ENCODE assay signal across 10 mouse cellular contexts in genomic region chr5:101995451-101995995, GRCm38 (mm10).
A peak's percentile ranks its signal among the peaks of the same experiment; 100 is the strongest.
DNase-seq lines count a peak whose midpoint lies in the region; ATAC-seq and TF ChIP-seq lines count a peak whose summit lies in the region.
"Had no signal": no experiment of that assay in that cellular context is flagged by ENCODE, and none has a peak within 500 bp of the region (broad histone marks: within the 10 kb centered on the region; RNA-seq: fewer than 3 reads in every experiment).

No protein-coding gene starts in this region.

- H3K4me1 ChIP-seq in lung, embryonic 14.5 days (ENCODE audit: insufficient read depth) = no peaks in the 10 kb centered on the region
- peaks cover 16% of the 10 kb centered on the region for H3K4me1 ChIP-seq in forebrain, embryonic 13.5 days

- no peaks in the 10 kb centered on the region for H3K27me3 ChIP-seq in lung, embryonic 14.5 days (ENCODE audit: insufficient read depth, low read length)
- no peaks in the 10 kb centered on the region for H3K27me3 ChIP-seq in forebrain, embryonic 13.5 days
- H3K27me3 ChIP-seq: lung, embryonic 15.5 days had no signal

- no peaks in the 10 kb centered on the region for H3K36me3 ChIP-seq in lung, embryonic 14.5 days (ENCODE audit: insufficient read depth)
- no peaks in the 10 kb centered on the region; the same call in 1 of the 2 replicates for H3K36me3 ChIP-seq in forebrain, embryonic 13.5 days (ENCODE audit: poor library complexity, severe bottlenecking)
- H3K36me3 ChIP-seq: lung, embryonic 15.5 days had no signal

- intact Hi-C loops in gastrocnemius, postnatal 14 days (cut with DNase I; ENCODE audit: low total_unique reads) = no loop called here

- peak; percentile 41 for TF ChIP-seq CTCF in lung, embryonic 14.5 days (IDR thresholded peaks at IDR 0.05; ENCODE audit: low read depth)

- H3K4me3 ChIP-seq in lung, embryonic 14.5 days (ENCODE audit: low read depth, low read length) = no peak overlapping the region
- H3K4me3 ChIP-seq in forebrain, embryonic 13.5 days = no peak overlapping the region
- H3K4me3 ChIP-seq: hindbrain, embryonic 10.5 days; lung, embryonic 15.5 days had no signal

- DNase-seq in adrenal gland, adult 2 months = peak; percentile 41
- no peak for DNase-seq in adrenal gland, postnatal 25 days
- no peak for DNase-seq in lung, embryonic 14.5 days
- DNase-seq in lung, postnatal 14 days = no peak
- peak; percentile 16 for DNase-seq in retina, embryonic 14.5 days (ENCODE audit: low spot score)
- no peak for DNase-seq in gastrocnemius, postnatal 14 days

- 77% methylated on average over 3 of the region's 3 CpGs for WGBS in lung, embryonic 14.5 days
- WGBS in forebrain, embryonic 13.5 days = 83% methylated on average over 3 of the region's 3 CpGs

- H3K4me2 ChIP-seq in lung, embryonic 14.5 days = no peak overlapping the region
- no peak overlapping the region for H3K4me2 ChIP-seq in forebrain, embryonic 13.5 days
- H3K4me2 ChIP-seq: lung, embryonic 15.5 days had no signal

- no peak overlapping the region for H3K9ac ChIP-seq in lung, embryonic 14.5 days
- H3K9ac ChIP-seq in forebrain, embryonic 13.5 days = no peak overlapping the region
- H3K9ac ChIP-seq: lung, embryonic 15.5 days had no signal

- no peaks in the 10 kb centered on the region for H3K9me3 ChIP-seq in lung, embryonic 14.5 days (ENCODE audit: low read depth, low read length)
- no peaks in the 10 kb centered on the region for H3K9me3 ChIP-seq in forebrain, embryonic 13.5 days (replicated peaks)
- H3K9me3 ChIP-seq: hindbrain, embryonic 10.5 days; lung, embryonic 15.5 days had no signal

- no peak overlapping the region for H3K27ac ChIP-seq in lung, embryonic 14.5 days (ENCODE audit: low read depth)
- no peak overlapping the region for H3K27ac ChIP-seq in forebrain, embryonic 13.5 days
- H3K27ac ChIP-seq: hindbrain, embryonic 10.5 days; lung, embryonic 15.5 days had no signal

- ATAC-seq in lung, embryonic 14.5 days (ENCODE audit: insufficient read depth) = no peak
- ATAC-seq in common myeloid progenitor, adult 5-6 weeks (replicated peaks; ENCODE audit: low read depth, poor library complexity, severe bottlenecking) = peak; percentile 71; the same call in 1 of the 2 replicates
- no peak for ATAC-seq in forebrain, embryonic 13.5 days

Comparison
In these comparisons a context has a peak if more than half of its experiments do, and no peak if none do; other contexts are left out.
1. DNase-seq: peak in adrenal gland, adult 2 months (single experiment) and retina, embryonic 14.5 days (single experiment); none in adrenal gland, postnatal 25 days (single experiment), lung, embryonic 14.5 days (single experiment), lung, postnatal 14 days (single experiment) and gastrocnemius, postnatal 14 days (single experiment).